Mouse (Mus musculus): ENCODE data around the gene Capza1.

DNA sequence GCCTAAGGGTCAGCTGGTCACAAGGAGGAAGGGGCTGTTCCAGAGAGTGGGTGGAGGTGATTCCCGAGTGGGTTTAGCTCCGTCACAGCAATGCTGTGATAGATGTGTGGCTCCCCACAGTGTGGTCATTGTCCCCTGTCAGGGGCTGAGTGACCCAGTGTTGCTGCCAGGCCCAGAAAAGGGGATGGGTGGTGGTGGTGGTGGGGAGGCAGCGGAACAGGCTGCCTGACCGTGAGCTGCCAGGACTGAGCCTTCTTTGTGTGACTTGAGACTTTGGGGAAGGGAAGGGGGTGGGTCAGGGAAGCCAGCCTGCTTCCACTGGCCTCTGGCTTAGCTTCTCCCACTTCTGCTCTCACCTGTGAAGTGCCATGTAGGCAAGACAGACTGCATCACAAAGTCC, 73.3 kb downstream of the Capza1 start:
- no peak for TF ChIP-seq CTCF (IDR thresholded peaks at IDR 0.05; ENCODE audit: low read depth)
- TF ChIP-seq EP300 (IDR thresholded peaks at IDR 0.05; ENCODE audit: low read depth): no peak
